Mouse (Mus musculus) frontal cortex, postnatal 14 days (tissue): ENCODE data around the gene Rcn1.

ENCODE experiments used
- DNase-seq, 2 experiments: peaks; one replicate each; pipeline ENCODE4 v3.0.0; 2022; ENCODE audit warnings: low spot score in 2 of 2

Gene Rcn1

GRCm38 (mm10) chr2:105396066-105396465 lies 3.1 kb downstream of the Rcn1 start:
- no peak for DNase-seq

- DNase-seq: no peak
Measured at GRCm38 (mm10) chr2:105394375-105394774, 4.7 kb downstream of the Rcn1 start.

- DNase-seq: no peak
Measured at GRCm38 (mm10) chr2:105392514-105392913, 6.6 kb downstream of the Rcn1 start.

- DNase-seq: no peak
Measured at GRCm38 (mm10) chr2:105391414-105391784, 7.7 kb downstream of the Rcn1 start.

GRCm38 (mm10) chr2:105390653-105391413 lies 8.3 kb downstream of the Rcn1 start:
- no peak for DNase-seq

- no peak for DNase-seq
Measured at GRCm38 (mm10) chr2:105389007-105389890, 9.9 kb downstream of the Rcn1 start.

- DNase-seq: no peak
Measured at GRCm38 (mm10) chr2:105386418-105386817, 12.7 kb downstream of the Rcn1 start.

GRCm38 (mm10) chr2:105384998-105385397 lies 14.1 kb downstream of the Rcn1 start:
- no peak for DNase-seq

GRCm38 (mm10) chr2:105383063-105383462 lies 16.1 kb downstream of the Rcn1 start:
- no peak for DNase-seq

- no peak for DNase-seq
Measured at GRCm38 (mm10) chr2:105380757-105381319, 18.3 kb downstream of the Rcn1 start.

GRCm38 (mm10) chr2:105379682-105380081 lies 19.4 kb downstream of the Rcn1 start:
- DNase-seq: no peak

GRCm38 (mm10) chr2:105375705-105376104 lies 23.4 kb downstream of the Rcn1 start:
- no peak for DNase-seq

GRCm38 (mm10) chr2:105375261-105375660 lies 23.9 kb downstream of the Rcn1 start:
- no peak for DNase-seq

- DNase-seq: no peak
Measured at GRCm38 (mm10) chr2:105373658-105374057, 25.5 kb downstream of the Rcn1 start.

GRCm38 (mm10) chr2:105372727-105373126 lies 26.4 kb downstream of the Rcn1 start:
- DNase-seq: no peak

- no peak for DNase-seq
Measured at GRCm38 (mm10) chr2:105372156-105372555, 27.0 kb downstream of the Rcn1 start.

- DNase-seq: peak; percentile 6 to 8
Measured at GRCm38 (mm10) chr2:105370698-105371097, 28.4 kb downstream of the Rcn1 start.

GRCm38 (mm10) chr2:105370240-105370639 lies 28.9 kb downstream of the Rcn1 start:
- no peak for DNase-seq

- DNase-seq: no peak
Measured at GRCm38 (mm10) chr2:105367623-105368022, 31.5 kb downstream of the Rcn1 start.

- no peak for DNase-seq
Measured at GRCm38 (mm10) chr2:105358040-105358439, 41.1 kb downstream of the Rcn1 start.

GRCm38 (mm10) chr2:105356791-105357190 lies 42.3 kb downstream of the Rcn1 start:
- DNase-seq: no peak

- no peak for DNase-seq
Measured at GRCm38 (mm10) chr2:105348886-105349285, 50.2 kb downstream of the Rcn1 start.

- DNase-seq: no peak
Measured at GRCm38 (mm10) chr2:105339993-105340392, 59.1 kb downstream of the Rcn1 start.
